Mouse (Mus musculus) liver, embryonic 15.5 days (tissue): ENCODE measurements at regions not wholly inside any gene's neighbourhood (a gene's known extent, or its start where the extent isn't known, plus 50 kb on each side); places are given as distances from the start of the nearest gene placed in this dataset.

Experiments
- ATAC-seq: fragments of 200-750 bp; cut with Nextera tagmentation; 2 replicates; pipeline ENCODE4 v1.8.0; 2017; ENCODE audit warnings: moderate number of reproducible peaks, mild to moderate bottlenecking, moderate library complexity; ENCODE audit not compliant: insufficient read depth
- H3K27ac ChIP-seq: fragments of 300-500 bp; sonication (generic); replicated peaks from 2 replicates; pipeline ENCODE4 v1.5.1; 2015; ENCODE audit warnings: mild to moderate bottlenecking, inconsistent platforms
- H3K27me3 ChIP-seq: fragments of 300-500 bp; sonication (generic); 2 replicates; pipeline ENCODE4 v1.6.1; 2015; ENCODE audit warnings: mild to moderate bottlenecking, inconsistent platforms
- H3K36me3 ChIP-seq: fragments of 300-500 bp; sonication (generic); replicated peaks from 2 replicates; pipeline ENCODE4 v1.6.1; 2015; ENCODE audit warnings: moderate library complexity, mild to moderate bottlenecking, inconsistent platforms
- H3K4me1 ChIP-seq: fragments of 300-500 bp; sonication (generic); replicated peaks from 2 replicates; pipeline ENCODE4 v1.6.1; 2015; ENCODE audit warnings: inconsistent platforms
- H3K4me2 ChIP-seq: fragments of 300-500 bp; sonication (generic); 2 replicates; pipeline ENCODE4 v1.6.1; 2015; ENCODE audit warnings: moderate library complexity, mild to moderate bottlenecking, inconsistent platforms
- H3K4me3 ChIP-seq: fragments of 300-500 bp; sonication (generic); replicated peaks from 2 replicates; pipeline ENCODE4 v1.5.1; 2015; ENCODE audit warnings: mild to moderate bottlenecking, inconsistent platforms
- H3K9ac ChIP-seq: fragments of 300-500 bp; sonication (generic); 2 replicates; pipeline ENCODE4 v1.6.1; 2015; ENCODE audit warnings: moderate library complexity, mild to moderate bottlenecking, inconsistent platforms
- H3K9me3 ChIP-seq: fragments of 300-500 bp; sonication (generic); replicated peaks from 2 replicates; pipeline ENCODE4 v1.6.1; 2016; ENCODE audit warnings: inconsistent platforms
- WGBS: fragments of 180-500 bp; shearing (Covaris S2); methylation state at CpG from one replicate; pipeline ENCODE4 v1.1.7; 2015; ENCODE audit warnings: mixed read lengths; ENCODE audit not compliant: insufficient replicate concordance; 5-methylcytosine and 5-hydroxymethylcytosine counted together

- Histone ChIP-seq H3K4me3 (no peak overlapping the region), H3K9me3 (no peaks in the 10 kb centered on the region), H3K27ac (no peak overlapping the region), H3K36me3 (no peaks in the 10 kb centered on the region), H3K9ac (no peak overlapping the region), H3K4me1 (no peaks in the 10 kb centered on the region), H3K27me3 (no peaks in the 10 kb centered on the region), H3K4me2 (no peak overlapping the region)
- WGBS, result 64% methylated on average over 6 of the region's 6 CpGs
- ATAC-seq, result no peak
These were observed 92.4 kb upstream of the Spred1 start for GRCm38 (mm10) chr2:117028771-117029170.

- 39% methylated on average over 8 of the region's 8 CpGs for WGBS
- Histone ChIP-seq H3K36me3 (no peaks in the 10 kb centered on the region), H3K9ac (no peak overlapping the region), H3K27ac (no peak overlapping the region), H3K4me1 (no peaks in the 10 kb centered on the region), H3K4me2 (no peak overlapping the region), H3K9me3 (no peaks in the 10 kb centered on the region), H3K4me3 (no peak overlapping the region), H3K27me3 (no peaks in the 10 kb centered on the region)
- ATAC-seq, result no peak
These were observed 84.8 kb upstream of the Spred1 start for GRCm38 (mm10) chr2:117036197-117036872.

- Histone ChIP-seq H3K27ac (no peak overlapping the region), H3K4me1 (no peaks in the 10 kb centered on the region), H3K36me3 (no peaks in the 10 kb centered on the region), H3K4me2 (no peak overlapping the region), H3K9ac (no peak overlapping the region), H3K27me3 (no peaks in the 10 kb centered on the region), H3K4me3 (no peak overlapping the region), H3K9me3 (no peaks in the 10 kb centered on the region)
- WGBS, result 41% methylated on average over 3 of the region's 3 CpGs
- no peak for ATAC-seq
These were observed 81.0 kb upstream of the Spred1 start for GRCm38 (mm10) chr2:117040211-117040610.

GRCm38 (mm10) chr2:117043831-117044230, 77.3 kb upstream of the Spred1 start:
- Histone ChIP-seq H3K4me2 (no peak overlapping the region), H3K9me3 (no peaks in the 10 kb centered on the region), H3K9ac (no peak overlapping the region), H3K4me1 (no peaks in the 10 kb centered on the region), H3K36me3 (no peaks in the 10 kb centered on the region), H3K27me3 (no peaks in the 10 kb centered on the region), H3K27ac (no peak overlapping the region), H3K4me3 (no peak overlapping the region)
- ATAC-seq, result no peak
- 55% methylated on average over 7 of the region's 7 CpGs for WGBS

GRCm38 (mm10) chr2:117048290-117048730, 72.9 kb upstream of the Spred1 start:
- Histone ChIP-seq H3K4me2 (no peak overlapping the region), H3K9ac (no peak overlapping the region), H3K9me3 (no peaks in the 10 kb centered on the region), H3K27me3 (no peaks in the 10 kb centered on the region), H3K4me1 (no peaks in the 10 kb centered on the region), H3K36me3 (no peaks in the 10 kb centered on the region), H3K4me3 (no peak overlapping the region), H3K27ac (no peak overlapping the region)
- ATAC-seq, result no peak
- 19% methylated on average over 5 of the region's 5 CpGs for WGBS

GRCm38 (mm10) chr2:117050061-117050460, 71.1 kb upstream of the Spred1 start:
- no peaks in the 10 kb centered on the region for H3K4me1 ChIP-seq
- H3K36me3 ChIP-seq, result no peaks in the 10 kb centered on the region
- no peaks in the 10 kb centered on the region for H3K9me3 ChIP-seq
- no peak overlapping the region for H3K4me2 ChIP-seq
- 47% methylated on average over 2 of the region's 2 CpGs for WGBS
- no peak for ATAC-seq
- H3K27me3 ChIP-seq, result no peaks in the 10 kb centered on the region
- H3K27ac ChIP-seq, result no peak overlapping the region
- H3K9ac ChIP-seq, result no peak overlapping the region
- H3K4me3 ChIP-seq, result no peak overlapping the region

- Histone ChIP-seq H3K4me3 (no peak overlapping the region), H3K4me1 (no peaks in the 10 kb centered on the region), H3K9me3 (no peaks in the 10 kb centered on the region), H3K36me3 (no peaks in the 10 kb centered on the region), H3K4me2 (no peak overlapping the region), H3K9ac (no peak overlapping the region), H3K27ac (no peak overlapping the region), H3K27me3 (no peaks in the 10 kb centered on the region)
- 63% methylated on average over 2 of the region's 2 CpGs for WGBS
- no peak for ATAC-seq
These were observed 57.0 kb upstream of the Spred1 start for GRCm38 (mm10) chr2:117064126-117064525.

GRCm38 (mm10) chr2:117070348-117070747, 50.8 kb upstream of the Spred1 start:
- Histone ChIP-seq H3K4me2 (no peak overlapping the region), H3K27ac (no peak overlapping the region), H3K9ac (no peak overlapping the region), H3K9me3 (no peaks in the 10 kb centered on the region), H3K36me3 (no peaks in the 10 kb centered on the region), H3K4me3 (no peak overlapping the region), H3K4me1 (no peaks in the 10 kb centered on the region), H3K27me3 (no peaks in the 10 kb centered on the region)
- 51% methylated on average over 6 of the region's 6 CpGs for WGBS
- ATAC-seq, result no peak

- H3K4me2 ChIP-seq, result no peak overlapping the region
- H3K9ac ChIP-seq, result no peak overlapping the region
- no peak overlapping the region for H3K27ac ChIP-seq
- H3K4me3 ChIP-seq, result no peak overlapping the region
- H3K36me3 ChIP-seq, result no peaks in the 10 kb centered on the region
- no peak for ATAC-seq
- H3K27me3 ChIP-seq, result no peaks in the 10 kb centered on the region
- no peaks in the 10 kb centered on the region for H3K4me1 ChIP-seq
- H3K9me3 ChIP-seq, result no peaks in the 10 kb centered on the region
These were observed 50.1 kb upstream of the Spred1 start for GRCm38 (mm10) chr2:117071098-117071497.
